Mouse (Mus musculus) CD4-positive, CD25-positive, alpha-beta regulatory T cell, adult 4 months (primary cell): ENCODE measurements around the gene Sorbs1. TPM values are rescaled to one million over a fixed set of nuclear protein-coding genes. Genes with fewer than 3 reads are reported as not detected.

Experiments
- ATAC-seq: one replicate; pipeline ENCODE4 v1.8.0; 2017
- polyA plus RNA-seq, 2 experiments: library from polyadenylated mRNA; unstranded; fragments of 100-300 nt; shearing (Covaris generic); gene quantifications; one replicate each; pipeline ENCODE4 v1.2.1; 2017

Sorbs1 gene
- polyA plus RNA-seq, 2 experiments from 2014 or later, result 19.0 to 28.5 TPM

DNA sequence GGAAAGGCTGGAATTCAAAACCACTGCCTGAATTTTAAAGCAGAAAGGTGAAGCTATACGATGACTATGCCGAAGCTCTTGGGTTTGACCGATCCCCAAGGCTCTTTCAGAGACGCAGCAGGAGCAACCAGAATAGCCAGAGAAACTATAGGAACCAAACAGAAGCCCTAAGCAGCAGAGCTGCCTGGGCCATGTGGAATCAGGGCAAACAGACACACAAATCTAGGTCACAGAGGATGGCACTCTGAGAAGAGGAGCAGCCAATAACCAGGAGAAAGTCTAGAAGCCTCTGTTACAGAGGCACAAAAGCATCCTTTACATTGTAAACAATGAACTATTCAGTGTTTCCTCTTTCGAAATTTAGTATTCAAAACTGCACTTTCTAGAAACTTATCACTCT lies 140.9 kb downstream of the Sorbs1 start:
- ATAC-seq, result no peak

DNA sequence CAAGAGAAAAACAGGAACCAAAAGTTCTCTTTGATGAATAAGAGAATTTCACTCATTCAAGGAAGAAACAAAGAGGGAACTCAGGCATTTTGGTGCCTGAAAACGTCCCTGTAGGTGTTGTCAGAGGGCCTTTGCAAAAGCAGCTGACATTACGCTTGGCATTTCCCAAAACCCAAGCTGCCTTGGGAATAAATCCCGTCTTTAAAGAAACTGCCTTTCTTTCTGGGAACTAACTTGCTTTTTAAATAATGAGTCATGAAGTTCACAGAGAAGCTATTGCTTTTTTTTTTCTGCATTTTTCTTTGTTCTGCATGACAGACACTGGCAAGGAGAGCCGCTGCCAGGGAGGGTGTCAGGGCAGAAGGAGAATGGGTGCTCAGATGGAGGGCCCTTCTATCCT lies 141.7 kb downstream of the Sorbs1 start:
- ATAC-seq, result no peak

DNA sequence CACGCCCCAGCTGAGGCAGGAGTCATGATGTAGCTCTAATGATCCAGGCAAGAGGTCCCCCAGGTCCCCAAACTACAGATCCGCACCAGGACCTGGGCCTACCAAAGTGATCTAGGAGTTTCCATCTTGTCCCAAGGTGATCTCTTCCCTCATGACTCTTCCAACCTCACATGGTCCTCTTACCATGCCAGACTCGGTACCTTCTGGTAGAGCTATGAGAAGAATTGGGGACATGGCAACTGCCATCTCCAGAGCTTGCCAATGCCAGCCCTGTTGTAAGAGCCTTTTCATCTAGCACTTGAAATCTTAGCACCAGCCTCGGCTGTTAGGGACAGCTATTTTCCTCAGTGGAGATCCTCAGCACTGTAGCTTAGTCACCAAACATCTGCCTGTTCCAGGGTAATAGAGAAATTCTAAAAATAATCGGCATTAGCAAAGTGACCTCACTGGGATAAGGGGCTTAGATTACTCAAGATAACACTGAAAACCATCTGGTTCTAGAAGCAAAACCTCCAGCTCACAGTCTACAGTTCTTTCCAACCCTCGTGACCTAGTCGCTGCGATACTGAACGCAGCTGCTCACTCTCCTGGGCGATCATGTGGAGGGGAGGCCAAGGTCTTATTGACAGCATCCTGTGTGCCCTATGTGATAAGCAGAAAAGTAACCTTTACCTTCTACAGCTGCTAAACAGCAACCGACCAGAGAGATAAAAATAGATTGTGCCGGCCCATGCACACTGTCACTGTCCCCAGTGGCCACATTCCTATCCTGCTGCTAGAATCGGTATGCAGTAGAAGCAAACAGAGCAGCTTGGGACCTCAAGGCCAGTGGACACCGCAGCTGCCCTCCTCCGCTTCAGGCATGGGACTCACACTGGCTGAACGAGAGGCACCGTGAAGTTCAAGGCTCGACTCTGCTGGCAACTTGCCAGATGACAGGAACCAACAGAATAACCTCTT lies 143.4 kb downstream of the Sorbs1 start:
- no peak for ATAC-seq

DNA sequence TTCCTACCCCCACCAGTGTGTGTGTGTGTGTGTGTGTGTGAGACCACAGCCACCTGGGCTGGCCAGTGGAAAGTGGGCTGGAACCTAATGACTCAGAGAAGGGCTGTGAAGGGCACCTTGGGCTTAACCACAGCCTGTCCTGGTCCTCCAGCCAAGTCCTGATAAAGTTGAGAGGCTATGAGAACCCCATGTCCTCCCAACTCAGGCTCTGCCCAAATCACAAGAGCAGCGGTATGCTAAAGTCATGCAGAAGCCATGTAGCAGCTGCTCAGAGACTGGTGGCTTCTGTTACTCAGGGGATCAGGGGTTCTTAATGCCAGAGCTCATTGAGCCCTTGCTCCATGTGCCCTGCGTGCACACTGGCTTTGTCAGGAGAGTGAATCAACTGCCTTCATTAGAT lies 145.1 kb downstream of the Sorbs1 start:
- ATAC-seq, result no peak

DNA sequence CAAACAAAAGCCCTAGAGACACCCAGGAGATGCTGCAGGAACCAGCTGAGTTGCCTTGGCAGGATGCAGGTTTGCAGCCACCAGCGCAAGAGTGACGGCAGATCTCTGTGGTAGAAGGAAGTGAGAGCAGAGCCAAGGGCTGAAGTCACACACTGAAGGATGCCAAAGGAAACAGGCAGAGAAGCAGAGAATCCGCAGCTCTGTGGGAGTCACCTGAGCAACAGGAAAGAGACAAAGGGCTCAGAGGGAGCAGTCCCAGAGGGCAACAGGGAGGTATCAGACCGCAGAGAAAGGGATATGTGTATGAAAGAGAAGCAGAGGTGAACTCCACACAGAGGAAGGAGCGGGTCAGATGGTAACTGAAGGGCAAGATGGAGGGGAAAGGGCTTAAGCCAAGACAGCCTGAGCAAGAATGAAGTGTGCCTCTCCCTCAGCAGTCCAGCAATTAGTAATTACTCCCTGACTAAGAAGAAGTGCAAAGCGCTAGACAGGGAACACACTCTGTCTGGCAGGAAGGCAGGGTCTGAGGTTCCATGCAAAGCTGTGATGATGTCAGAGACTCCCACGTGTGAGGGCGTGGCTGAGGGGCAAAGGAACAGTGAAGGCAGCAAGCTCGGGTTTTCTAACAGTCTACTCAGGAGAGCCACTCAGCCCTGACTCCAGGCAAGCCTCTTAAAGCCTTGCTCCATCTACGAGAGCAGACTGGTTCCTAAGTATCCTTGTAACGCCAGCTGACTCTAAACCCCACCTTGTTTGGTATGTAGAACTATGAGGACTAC lies 147.2 kb downstream of the Sorbs1 start:
- peak; percentile 89 for ATAC-seq

DNA sequence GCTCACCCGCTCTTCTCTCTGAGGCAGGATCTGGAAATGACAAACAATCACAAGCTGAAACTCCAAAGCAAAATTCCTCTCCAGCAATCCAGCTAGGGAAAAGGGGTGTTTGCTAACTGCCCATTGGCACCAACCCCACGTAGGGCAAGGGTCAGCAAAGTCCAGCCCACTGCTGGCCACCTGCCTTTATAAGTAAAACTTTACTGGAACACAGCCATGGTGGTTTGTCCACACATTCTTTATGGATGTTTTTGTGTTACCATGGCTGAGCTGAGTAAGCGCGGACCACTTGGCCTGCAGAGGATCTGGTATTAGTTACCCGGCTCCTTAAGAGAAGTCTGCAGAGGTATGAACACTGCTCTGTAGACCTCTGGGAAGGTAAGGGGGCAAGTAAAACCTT lies 148.4 kb downstream of the Sorbs1 start:
- no peak for ATAC-seq

GRCm38 (mm10) chr19:40363447-40363846 lies 150.1 kb downstream of the Sorbs1 start:
- no peak for ATAC-seq

DNA sequence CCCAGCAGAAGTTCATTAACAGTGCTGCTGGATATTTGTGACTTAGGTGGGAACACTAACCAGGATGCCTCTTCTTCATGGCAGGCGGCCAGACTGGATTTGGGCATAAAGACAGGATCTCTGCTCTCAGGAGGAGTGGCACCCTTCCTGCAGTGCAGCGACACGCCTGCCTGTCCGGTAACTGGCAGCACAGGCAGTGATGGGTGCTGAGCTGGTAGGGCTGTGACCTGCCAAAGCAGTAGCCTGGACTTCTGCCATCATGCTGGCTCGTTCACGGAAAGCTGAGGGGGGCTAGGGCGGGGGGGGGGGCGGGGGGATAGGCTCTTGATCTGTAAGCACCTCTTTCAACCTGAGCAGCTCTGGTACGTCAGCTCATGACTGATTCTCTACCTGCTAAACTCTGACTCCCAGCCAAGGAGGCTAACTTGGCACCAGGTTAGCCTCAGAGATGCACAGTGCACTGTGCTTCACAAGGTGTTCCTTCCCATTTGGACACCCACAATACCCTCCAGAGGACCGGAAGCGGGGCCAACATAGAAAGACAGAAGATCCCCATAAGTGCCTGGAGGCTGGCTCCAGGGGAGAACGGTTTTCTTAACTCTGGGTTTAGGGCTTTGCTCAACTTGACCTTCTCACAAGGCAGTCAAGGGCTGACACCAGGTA lies 151.2 kb downstream of the Sorbs1 start:
- no peak for ATAC-seq

DNA sequence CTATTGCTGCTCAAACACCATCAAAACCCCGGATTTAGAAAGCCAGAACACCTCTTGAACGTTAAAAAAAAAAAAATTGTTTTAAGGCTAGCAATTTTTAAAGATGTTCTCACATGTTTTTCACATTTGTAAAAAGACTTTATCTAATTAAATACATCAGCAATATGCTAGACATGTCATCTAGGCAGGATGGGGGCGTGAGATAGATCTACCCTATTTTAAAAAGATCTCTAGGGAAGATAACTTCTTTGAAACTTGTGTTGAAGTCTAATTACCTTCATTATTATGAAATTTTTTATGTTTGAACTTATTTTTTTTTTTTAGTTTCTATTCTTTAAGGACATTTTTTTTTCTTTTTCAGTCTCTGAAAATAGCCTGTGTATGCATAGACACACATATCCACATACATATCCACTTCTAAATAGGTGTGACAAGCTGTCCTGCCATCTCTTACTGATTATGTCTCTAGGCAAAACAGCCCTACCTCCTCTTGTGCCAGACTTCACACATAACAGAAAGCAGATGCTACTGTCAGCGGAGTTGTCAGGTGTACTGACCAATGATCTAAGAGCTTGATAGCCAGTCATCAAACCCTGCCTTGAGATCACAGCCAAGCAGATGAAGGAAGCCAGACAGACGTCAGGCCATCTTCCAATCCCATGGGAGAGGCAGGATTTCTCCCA lies 153.7 kb downstream of the Sorbs1 start:
- ATAC-seq, result peak; percentile 80

- ATAC-seq, result no peak
Observed at GRCm38 (mm10) chr19:40356536-40357522, 156.8 kb downstream of the Sorbs1 start.

DNA sequence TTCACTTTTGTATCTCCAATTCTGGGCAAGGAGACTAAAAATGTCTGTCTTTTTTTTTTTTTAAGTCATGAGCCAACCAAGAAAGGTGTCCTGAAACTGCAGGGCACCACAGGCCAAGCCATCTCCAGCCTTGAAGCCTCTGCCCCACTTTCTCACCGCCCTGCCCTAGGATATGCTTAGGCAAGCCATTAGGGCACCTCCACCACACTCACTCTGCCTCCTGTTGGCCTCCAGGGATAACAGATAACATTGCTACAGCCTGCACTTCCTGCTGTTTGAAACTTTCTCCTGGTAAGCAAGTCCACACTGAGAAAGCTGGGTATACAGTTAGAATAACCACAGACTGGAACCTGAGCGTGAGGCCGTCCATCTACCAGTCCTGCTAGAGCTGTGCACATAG lies 158.5 kb downstream of the Sorbs1 start:
- no peak for ATAC-seq

DNA sequence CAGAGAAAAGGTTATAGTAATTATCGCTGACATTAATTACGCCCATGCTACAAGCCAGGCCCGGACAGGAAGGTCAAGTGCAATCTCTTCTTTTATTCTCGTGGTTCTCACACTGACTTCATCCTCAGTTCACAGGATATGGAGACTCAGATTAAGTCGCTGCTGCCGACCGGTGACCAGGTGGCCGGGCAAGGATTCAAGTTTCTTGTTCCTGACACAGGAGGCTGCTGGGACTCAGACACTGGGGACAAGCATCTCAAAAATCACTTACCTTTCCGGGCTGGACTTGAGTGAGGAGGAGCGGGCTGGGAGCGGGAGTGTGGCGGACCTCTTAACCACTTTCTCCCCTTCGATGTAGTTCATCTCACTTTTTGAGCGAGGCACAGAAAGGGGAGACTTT lies 161.6 kb downstream of the Sorbs1 start:
- ATAC-seq, result no peak

DNA sequence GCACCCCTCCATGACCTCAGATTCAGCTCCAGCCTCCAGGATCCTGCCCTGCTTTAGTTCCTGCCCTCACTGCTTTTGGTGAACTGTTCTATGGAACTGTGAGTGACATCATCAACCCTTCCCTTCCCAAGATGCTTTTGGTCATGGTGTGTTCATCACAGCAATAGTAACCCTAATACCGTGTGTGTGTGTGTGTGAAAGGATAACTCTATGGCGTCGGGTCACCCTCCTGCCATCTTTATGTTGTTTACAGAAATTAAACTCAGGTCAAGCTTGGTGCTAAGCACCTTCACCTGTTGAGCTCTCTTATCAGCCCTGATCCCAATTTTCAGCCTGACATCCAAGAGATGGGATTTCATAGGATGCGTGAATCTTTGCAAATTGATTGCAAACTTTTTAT lies 162.7 kb downstream of the Sorbs1 start:
- no peak for ATAC-seq

DNA sequence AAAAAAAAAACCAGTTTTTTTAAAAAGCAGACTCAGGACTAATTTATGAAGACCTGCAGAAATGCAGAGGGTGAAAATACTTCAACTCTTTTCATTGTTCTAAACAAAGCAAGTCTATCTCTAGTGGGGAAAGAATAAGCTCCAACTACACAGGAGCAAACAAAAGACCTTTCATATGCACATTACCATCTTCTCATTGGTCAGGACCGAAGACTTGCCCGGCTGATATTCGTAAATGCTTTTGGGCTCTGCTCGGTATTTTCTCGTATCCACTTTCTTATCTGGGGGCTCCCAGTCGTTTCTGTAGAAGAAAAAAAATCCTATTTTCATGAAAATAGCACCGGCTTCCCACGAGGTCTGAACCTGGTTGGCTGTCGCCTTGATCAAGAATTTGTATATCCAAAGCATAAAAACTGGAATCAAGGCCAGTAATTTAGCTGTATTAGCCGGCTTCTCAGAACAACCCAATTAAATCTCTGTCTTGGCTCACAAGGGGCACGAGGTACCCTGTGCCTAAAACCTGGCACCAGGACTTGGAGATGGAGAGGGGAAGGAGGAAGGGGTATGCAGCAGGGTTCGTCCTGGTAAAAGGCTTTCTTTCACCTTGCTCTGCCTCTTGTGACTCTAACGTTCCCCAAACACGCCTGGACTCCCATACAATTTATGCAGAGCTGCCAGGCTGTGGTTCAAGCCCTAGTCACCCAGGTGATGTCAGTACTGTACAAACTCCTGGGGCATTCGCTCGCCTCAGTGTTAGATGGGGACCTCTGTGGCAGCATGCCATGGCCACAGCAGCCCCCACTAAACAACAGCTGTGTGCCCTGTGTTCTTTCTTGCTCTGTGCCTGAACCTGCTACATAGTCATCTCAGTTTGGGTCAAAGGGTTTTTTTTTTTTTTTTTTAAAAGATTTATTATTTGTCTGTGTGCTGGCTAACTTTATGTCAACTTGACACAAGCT lies 163.6 kb downstream of the Sorbs1 start:
- no peak for ATAC-seq

DNA sequence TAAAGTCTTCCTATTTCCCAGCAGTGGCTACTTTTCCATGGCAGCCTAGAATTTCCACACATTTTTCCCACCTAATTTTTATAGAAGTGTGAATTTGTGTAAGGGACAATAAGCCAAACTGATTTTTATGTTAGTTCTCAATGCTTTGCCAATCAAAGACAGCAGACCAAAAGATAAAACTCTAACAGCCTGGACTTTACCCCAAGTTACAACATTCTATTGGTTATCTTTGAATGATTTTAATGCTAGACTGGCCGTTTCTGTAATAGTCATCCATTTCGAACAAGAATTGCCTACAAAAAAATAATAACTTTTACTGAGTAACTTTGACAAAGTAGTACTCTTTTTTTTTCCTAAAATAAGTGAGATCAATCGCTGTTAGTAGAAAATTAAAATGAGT lies 164.3 kb downstream of the Sorbs1 start:
- no peak for ATAC-seq

- no peak for ATAC-seq
Observed at GRCm38 (mm10) chr19:40348652-40349051, 164.9 kb downstream of the Sorbs1 start.

DNA sequence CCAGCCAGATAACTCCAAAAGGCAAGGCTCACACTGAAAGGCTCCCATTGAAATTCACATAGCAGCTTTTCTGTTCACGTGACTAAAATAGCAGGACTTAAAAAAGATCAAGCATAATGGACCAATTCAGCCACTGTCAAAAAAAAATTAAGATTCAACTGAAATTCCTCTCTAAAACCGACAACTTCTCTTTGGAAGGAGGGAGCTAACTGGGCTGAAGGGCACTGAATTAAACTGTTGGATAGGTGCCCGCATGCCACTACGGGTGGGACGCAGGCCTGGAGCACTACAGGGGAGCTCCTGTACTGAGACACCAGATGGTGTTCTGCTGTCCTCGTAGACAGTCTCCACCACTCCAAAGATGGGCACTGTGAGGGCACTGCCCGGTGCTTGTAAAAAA lies 165.4 kb downstream of the Sorbs1 start:
- no peak for ATAC-seq

DNA sequence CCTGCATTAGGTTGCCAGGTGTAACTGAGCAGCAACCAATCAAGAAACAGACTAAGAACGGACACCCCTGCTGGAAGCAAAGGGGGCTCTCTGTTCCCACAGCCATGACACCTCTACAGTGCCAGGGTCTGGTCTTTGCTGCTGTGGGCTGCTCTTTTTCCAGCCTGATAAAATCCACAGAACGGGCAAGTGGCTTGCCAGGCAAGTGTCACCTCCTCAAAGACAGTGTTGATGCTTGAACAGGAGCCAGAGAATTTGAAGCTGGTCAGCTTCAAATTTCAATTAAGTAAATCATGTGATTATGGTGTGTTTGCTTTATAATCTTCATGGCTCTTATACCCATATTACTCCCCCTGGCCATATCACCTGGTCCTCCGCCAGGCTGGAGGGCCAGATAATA lies 166.7 kb downstream of the Sorbs1 start:
- no peak for ATAC-seq

- no peak for ATAC-seq
Observed at GRCm38 (mm10) chr19:40346232-40346844, 167.2 kb downstream of the Sorbs1 start.

- ATAC-seq, result peak; percentile 96
Observed at GRCm38 (mm10) chr19:40345684-40346083, 167.9 kb downstream of the Sorbs1 start.
